Mouse (Mus musculus) spleen, adult 2 months (tissue): Measurements from ENCODE around the gene Fahd1.

Source experiments
- CTCF ChIP-seq: fragments of 200-500 bp; IDR thresholded peaks from 2 replicates; pipeline ENCODE4 v1.5.1; 2011; ENCODE audit warnings: mild to moderate bottlenecking, inconsistent platforms; ENCODE audit not compliant: insufficient read depth, insufficient read length, insufficient replicate concordance; ENCODE audit errors: extremely low read depth
- POLR2A ChIP-seq: fragments of 200-500 bp; IDR thresholded peaks from 2 replicates; pipeline ENCODE4 v1.6.1; 2011; ENCODE audit warnings: low read depth, low read length, inconsistent platforms

DNA sequence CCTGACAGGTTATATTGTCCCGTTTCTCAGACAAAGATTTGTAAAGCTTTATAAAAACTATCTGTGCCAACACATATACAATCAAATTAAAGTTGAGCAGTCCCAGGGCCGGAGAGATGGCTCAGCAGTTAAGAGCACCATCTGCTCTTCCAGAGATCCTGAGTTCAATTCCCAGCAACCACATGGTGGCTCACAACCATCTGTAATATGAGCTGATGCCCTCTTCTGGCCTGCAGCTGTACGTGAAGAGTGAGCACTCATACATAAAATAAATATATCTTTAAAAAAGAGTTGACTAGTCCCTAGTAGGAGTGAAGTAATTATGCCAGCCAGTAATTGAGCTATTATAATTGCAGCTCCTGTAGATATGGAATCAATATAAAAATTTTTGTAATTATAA, 49.6 kb downstream of the Fahd1 start:
- TF ChIP-seq CTCF (no peak), POLR2A (no peak)
